Mouse (Mus musculus) cerebellum, adult 18-20 months (tissue): ENCODE measurements at regions not wholly inside any gene's neighbourhood (a gene's known extent, or its start where the extent isn't known, plus 50 kb on each side); places are given as distances from the start of the nearest gene placed in this dataset.

Source experiments
- DNase-seq, 2 experiments: peaks; one replicate each; pipeline ENCODE4 v3.0.0; 2021

DNA sequence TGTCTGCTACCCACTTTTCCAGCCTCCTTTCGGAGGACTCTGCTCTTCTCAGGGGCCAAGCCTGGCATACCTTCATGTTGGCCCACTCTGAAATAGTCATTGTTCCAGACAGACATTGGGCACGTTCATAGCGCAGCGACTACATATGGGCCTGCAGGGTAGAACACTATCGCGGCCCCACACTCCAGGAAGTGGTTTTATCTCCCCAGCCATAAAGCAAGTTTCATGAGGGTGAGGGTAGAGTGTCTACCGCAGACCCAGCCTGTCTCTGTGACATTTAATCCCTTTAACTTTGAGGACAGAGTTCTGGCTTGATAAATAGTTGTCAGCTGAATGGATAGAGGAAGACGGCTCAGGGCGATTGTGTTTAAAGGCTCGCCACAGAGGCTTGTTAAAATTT is 177.5 kb upstream of the Elac2 start:
- no peak for DNase-seq

DNA sequence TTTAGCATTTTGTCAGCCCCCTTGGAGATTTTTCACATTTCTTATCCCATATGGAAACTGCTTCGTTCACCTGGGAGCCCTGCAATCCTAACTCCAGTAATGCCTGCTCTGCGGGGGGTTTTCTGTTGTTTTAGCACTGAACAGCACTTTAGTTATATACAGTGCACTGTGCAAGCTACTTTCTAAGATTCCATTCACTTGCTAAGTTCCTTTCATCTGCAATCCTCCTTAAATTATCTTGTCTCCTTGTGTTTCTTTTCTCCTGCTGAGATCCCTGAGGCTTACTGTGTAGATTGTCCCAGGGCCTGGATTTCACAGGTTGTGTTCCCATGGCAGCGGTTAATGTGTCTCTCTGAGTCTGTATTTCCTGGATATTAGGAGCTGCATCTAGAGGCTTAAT is 173.3 kb upstream of the Elac2 start:
- no peak for DNase-seq

DNA sequence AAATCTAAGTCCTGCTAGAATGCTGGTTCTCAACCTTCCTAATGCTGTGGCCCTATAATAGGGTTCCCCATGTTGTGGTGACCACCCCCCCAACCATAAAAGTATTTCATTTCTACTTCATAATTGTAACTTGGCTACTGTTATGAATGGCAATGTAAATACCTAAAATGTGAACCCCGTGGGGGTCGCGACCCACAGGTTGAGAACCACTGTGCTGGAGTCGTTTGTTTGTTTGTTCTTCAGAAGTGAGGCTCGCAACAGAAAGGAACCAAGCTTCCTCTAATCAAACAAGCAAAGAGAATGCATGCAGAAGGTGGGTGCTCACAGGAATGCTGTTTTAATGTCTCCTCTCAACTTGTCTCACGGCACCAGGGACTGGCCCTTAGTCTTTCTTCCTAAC is 166.4 kb upstream of the Elac2 start:
- no peak for DNase-seq

DNA sequence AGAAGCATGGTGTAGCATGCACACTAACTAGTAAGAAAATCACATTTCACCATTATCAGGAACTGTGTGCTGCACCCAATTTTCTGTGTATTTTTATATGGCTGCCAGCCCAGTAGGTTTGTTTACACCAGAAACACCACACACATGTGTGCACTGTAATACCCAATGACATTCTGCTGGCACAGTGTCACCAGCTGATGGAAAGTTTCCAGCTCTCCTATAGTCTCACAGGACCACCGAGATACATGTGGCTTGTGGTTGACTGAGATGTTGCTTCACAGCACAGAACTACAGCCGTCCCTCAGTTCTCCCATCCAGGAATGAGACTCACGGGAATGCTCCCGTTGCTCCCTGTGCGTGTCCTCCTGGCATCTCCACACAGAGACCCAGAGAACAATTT is 149.4 kb upstream of the Elac2 start:
- no peak for DNase-seq

DNA sequence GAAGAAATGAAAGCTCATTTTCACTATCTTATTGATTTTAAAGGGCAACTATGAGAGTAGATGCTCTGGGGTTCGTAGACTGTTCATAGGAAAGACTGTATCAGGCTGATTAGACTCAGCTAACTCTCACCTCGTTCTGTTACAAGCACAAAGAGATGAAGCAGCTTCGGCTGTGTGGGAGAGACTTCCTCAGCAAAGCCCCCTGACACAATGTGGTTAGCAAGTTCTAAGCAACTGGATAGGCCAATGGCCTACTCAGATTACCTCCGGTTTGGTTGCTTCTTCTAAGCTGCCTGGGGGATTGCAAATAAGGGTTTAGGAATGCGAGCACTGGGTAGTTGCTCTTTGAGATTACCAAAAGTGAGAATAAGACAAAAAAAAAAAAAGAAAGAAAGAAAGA is 146.4 kb upstream of the Elac2 start:
- no peak for DNase-seq

DNA sequence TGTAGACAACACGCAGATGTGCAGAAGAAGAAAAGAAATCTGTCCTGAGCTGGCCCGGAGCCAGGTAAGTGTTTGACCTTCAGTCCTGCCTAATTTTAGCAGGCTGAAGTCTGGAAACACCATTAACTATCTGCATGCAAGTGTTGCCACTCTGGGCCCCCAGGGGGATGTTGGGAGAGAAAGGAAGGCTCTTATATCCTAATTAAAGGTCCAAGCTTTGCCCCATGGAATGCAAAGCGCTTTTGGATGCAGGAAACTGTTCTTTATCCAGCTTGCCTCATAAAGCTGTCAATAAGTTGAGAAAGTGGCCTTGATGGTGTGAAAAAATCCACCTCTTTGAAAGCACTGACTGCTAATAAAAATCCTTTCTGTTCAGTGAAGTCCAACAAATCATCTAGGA is 145.1 kb upstream of the Elac2 start:
- DNase-seq: no peak

DNA sequence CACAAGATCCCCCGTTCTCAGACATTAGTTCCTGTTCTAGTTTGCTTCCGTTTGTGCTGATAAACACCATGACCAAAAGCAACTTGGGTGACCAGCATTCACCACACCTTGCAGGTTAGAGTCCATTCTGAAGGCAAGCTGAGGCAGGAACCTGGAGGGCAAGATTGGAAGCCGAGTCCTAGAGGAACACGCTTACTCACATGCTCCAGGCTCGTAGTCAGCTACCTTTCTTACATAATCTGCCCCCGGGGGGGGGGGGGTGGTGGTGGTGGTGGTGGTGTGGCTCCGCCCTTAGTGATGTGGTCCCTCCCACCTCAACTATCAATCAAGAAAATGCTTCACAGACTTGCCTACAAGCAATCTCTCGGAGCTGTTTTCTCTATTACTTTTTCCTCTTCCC is 142.1 kb upstream of the Elac2 start:
- DNase-seq: no peak

DNA sequence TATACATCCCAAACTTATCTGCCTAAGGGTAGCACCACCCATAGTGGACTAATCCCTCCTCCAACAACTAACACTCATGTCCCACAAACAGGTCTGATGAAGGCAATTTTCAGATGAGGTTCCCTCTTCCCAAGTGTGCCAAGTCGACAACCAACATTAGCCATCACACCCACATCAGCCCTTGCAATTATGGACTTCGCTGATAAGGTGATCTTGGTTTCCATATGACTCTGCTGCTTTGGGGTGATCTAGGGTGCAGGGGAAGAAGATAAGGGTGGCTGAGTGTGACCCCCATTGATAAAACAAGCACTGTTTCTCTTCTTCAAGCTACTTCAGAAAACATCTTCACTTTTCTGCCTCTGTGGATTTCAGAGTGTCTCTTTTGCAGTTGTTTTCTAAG is 137.7 kb upstream of the Elac2 start:
- DNase-seq: no peak

DNA sequence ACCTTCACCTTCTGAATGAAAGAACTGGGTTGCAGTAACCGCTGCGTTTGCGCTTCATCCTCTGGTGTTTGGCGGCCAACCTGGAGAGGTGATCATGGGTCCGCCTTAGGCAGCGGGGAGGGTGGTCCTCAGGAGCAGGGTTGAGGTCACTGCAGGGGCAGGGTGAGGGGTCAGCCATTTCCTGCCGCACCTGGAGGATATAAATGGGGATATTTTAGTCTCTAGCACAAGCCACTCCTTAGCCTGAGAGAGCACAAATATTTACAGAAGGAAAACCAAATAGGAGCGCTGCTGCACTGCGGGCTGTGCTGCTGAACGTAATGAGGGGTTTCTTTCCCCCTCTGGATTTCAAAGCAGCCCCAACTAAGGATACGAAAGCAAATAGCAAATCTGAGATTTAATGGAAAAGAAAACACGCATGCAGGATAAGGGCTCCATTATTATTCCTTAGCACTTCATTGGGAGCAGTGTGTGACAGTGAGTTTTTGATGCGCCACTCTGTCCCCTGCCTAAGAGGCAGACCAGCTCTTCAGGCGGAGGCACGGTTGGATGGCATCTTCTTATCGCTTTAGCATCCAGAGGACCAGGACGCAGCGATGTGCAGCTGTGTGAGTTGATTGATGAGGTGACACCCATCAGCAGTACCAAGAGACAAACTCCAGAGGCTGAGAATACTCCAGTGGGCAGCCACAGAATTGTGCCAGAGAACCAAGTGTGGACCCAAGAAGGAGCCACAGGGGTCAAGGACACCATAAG is 135.9 kb upstream of the Elac2 start:
- DNase-seq: no peak

DNA sequence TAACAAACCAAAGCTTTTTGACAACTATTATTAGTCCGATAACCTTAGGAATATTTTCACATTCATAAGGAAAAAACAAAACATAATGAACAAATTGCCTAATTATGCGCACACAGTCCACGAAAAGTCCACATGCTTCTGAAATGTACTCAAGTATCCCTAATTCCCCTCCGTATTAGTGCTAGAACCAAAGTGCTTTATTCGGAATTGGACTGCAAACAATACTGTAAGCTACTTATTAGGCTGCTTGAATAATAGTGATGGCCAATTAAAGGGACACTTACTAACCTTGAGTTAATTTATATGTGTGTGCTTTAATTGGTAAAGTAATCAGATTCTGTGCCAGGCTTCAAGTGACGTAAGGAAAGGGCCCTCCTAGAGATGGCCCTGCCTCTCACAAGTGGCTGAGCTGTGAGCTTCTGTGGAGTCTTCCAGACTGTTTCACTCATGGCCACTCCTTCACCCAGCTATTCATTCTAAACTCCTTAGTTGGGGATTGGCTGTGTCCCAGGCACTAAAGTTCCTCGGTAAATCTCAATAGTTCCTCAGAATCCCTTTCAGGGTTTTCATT is 132.2 kb upstream of the Elac2 start:
- DNase-seq: no peak

DNA sequence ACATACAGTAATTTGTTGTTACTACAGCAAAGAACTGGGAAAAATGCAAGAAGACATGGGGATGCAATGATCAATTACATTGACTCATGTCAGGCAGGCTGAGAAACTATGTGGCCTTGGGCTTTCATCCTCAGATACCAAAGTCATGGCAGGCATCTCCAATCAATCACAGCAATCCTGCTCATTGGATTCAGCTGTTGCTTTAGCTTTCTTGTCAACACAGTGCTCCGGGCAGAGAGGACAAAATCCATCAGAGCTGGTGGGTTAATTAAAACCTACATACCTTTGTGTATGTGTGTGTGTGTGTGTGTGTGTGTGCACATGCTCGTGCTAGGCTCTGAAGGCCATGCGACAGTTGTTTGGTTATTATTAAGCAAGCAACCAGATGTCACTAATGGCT is 119.2 kb upstream of the Elac2 start:
- DNase-seq: no peak

DNA sequence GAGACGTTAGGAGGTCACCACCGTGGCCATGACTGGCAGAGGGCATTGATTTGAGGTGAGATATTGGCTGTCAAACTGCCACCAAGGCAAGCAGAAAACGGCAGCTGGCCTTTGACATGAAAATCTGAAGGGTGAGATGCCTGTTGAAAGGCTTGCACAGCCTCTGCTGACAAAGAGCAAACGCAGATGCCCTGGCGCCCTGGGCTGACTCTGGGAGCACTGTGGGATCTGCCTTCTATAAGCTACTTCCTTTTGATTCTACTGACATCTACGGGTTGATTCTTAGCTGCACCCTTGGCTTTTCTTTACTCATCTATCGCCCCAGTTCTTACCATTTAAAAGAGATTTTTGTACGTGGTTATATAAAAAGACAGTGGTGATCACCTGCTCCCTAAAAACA is 98.2 kb upstream of the Elac2 start:
- DNase-seq: no peak

DNA sequence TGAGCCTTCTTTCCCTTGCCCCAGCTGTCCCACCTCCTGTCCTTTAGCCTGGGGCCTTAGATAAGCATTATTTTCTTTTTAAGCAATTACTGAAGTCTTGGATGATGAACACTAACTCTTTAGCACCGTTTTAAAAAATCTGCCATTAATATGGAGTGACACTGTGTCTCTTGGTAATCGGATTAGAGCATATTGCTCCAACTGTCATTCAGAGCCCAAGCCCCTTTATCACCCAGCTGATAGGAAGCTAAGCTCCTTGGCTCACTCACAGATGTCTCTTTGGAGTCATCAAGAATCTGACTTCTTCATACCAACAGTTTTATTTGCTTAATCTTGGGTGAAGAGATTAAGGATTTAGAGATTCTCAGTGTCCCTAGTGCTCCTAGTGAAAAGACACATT is 94.3 kb upstream of the Elac2 start:
- no peak for DNase-seq

DNA sequence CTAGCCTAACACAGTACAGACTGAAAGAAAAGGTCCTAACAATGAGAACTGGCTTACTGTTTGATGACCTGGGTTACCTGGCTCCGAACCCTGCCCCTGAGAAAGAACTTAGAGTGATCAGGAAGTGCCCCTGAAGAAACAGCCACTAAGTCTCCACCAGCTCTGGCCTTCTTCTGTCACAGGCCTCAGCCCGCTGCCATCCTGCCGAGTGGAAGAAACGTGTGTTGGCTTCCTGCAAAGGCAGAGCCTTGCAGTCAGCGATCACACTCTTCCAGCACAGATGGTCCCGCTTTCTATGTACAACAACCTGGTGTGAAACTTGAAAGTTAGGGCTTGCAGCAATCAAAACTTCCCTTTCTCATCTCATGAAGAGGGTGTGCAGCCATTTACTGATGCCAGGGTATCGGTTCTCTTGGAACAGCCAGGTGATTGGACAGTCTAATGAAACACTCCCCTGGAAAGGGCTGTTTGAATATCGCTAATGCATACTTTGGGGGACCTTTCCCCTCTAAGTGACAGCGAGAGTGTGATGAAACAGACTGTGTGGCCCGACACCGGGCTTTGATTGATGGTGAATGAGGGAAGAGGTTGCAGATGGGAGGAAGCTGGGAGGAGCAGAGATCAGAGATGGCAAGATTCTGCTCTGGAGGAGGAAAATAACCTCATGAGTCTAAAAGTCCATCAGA is 89.4 kb upstream of the Elac2 start:
- no peak for DNase-seq

DNA sequence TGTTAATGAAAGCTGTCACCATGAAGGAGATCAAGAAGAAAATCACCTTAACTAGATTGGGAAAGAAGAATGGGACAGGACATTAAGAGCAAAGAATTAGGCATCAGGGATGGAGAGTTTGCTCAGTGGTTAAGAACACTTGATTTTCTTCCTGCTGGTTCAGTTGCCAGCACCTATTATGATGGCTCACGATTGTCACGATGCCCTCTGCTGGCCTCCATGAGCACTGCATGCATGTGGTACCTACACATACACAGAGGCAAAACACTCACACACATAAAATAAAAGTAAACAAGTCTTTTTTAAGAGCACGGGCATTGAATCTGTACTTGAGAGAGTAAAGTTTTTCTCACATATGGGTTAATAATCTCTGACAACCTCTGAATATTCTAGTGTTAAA is 88.1 kb upstream of the Elac2 start:
- DNase-seq: no peak

DNA sequence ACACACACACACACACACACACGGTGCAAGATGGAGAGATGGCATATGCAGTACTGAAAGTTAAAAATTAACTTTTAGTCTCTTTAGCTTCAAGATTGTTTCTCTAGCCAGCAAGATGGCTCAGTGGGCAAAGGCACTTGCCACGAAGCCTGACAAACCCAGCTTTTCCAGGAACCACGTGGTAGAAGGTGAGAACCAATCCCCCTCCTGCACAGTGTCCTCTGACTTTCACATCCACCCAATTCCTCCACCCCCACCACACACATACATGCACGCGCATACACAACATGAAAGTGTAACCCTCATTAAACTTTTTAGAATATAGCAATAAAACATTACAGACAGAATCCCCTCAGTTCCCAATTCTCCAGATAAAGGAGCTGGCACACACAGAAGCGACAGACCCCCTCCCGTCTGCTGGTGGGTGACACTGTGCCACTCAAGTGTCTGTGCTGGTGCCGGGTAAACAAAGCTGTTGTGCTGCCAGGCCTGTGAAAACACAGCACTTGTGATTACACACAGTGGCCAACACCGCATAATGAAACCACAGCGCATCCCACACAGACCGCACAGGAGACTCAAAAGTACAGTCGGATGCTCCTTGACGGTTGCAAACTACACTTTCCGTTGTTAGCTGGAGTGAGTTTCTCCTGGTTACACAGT is 82.9 kb upstream of the Elac2 start:
- DNase-seq: no peak

DNA sequence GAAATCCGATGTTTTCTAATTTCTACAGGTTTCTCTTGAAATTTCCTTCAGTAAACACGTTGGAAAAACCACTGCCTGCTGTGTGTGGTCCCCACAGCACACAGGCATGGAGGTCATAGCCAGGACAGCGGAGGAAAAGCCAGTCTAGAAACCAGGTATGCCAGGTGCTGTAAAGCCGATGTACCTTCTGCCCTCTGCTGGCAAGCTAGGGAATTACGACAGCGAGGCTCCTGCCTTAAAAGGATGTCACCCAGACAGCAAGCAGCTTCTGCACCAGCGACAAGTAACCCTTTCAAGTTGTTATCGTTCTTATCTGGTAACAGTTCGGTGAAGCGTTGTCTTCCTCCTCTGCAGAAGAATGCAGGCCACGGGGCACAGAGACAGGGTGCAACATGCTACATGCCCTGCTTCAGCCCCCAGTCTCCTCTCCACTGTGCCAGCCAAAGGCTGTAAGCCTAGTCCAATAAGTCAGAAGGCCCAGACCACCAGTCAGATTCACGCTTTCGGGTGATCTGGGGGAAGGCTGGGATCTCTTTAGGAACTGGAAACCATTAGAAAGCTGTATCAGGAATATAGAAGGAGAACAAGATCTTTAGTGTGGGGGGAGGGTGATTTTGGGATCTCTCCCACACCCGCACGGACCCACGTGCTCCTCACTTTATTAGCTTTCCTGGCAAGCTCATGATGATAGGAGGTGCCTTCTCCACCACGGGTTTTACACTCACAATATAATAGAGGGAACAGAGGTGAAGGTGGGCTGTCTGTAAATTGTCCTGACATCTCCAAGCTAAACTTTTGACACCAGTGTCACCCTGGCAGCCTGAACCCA is 79.9 kb upstream of the Elac2 start:
- peak; percentile 60 to 61 for DNase-seq

DNA sequence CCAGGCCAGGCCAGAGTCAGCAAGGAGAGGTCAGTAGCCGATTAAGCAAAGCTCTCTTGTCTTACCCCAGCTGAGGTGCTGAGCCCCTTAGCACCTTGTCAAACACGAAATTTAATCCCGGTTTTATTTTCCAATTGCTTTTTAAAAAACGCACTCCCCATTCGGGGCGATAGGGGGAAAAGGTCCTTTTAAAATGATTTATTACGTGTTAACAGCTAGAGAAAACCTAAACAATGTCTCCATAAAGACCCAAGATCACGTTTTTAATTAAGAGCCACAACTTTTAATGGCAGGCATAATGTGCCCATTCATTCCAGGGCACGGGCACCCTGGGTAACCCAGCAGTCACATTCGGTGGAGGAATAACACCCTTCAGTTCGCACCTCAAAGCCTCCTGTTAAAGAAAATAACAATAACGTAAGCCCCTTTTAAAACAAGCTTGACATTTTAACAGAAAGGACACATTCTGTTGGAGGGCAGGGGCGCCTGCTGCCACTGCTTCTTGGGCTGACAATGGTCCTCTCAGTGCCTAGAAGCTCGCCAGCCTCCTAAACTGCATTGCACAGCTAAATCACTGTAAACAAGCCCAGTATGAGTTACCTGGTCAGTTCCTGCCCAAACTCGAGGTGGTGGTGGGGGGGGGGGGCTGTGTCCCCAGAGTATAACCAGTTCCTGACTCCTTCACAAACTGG is 79.1 kb upstream of the Elac2 start:
- no peak for DNase-seq

DNA sequence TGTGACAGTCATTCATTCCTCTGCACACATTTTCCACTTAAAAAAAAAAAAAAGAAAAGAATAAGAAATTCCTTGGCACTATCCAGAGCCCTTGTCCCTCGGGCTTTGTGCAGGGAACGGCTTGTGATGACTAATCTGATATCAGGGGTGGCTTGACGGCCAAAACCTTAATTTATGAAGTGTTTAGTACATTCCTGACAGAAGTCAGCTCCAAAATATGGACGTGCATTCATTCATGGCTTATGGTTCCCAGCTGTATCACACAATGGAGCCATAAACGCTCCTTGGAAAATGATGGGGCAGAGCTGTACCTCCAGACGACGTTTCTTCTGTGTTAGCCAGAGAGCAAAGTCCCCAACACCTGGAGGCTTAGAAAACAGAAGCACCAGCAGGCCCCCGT is 62.1 kb upstream of the Elac2 start:
- DNase-seq: no peak

DNA sequence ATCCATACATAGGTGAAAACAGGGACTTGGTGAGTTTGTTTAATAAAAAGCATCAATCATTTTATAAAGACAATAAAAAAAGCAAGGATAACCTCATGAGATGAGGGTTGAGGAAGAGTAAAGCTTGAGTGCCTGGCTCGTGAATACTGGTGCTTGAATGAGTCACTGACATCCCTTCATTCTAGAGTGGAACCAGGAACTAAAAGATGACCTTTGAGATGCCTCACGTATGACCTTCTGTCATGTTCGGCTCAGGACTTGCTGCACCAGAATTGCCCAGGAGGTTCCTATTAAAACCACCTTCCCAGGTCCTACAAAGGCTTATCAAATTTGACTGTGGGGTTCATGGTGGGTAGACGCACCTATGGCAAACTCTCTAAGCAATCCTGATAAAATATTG is 61.5 kb upstream of the Elac2 start:
- no peak for DNase-seq

DNA sequence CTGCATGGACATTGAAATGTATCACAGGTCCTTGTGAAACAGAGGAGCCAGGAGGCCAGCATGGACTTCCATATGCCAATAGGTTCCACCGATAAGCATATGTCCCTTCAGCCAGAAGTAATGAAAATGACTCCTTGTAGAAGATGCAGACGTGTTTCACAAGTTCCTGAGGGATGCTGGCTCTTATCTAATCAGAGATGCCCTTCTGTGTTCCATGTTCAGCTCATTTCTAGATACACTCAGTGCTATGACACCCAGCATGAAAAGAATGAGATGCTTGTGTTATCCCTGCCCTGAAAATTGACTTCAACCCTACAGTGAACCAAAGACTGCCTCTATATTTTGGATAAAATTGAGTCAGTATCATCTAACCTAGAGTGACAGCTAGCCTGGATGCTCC is 53.8 kb upstream of the Elac2 start:
- no peak for DNase-seq

DNA sequence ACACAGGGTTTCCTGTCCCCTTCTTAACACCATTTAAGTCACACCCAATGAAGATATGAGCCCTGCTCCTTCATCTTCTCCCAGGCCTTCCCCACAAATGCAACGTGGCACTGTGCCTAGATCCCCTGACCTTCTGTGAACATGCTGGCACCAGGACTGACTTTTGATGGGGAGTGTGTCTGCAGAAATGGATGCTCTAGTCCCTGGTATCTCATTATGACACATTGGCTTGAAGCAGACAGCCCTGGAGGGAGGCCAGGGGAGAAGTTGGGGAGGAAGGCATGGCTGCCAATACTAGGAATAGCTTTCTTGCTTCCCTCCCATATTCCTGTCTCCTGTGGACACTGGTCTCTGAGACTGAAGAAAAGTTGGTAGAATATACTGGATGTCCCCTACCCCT is 52.9 kb upstream of the Elac2 start:
- peak; percentile 2 to 3 for DNase-seq
